Mouse (Mus musculus) neural tube, embryonic 11.5 days (tissue): Measurements from ENCODE around the gene Arhgap9. TPM values are rescaled to one million over a fixed set of nuclear protein-coding genes. Genes with fewer than 3 reads are reported as not detected.

Experiments
- ATAC-seq: fragments of 200-750 bp; cut with Nextera tagmentation; 2 replicates; pipeline ENCODE4 v1.8.0; 2017; ENCODE audit warnings: moderate number of reproducible peaks, mild to moderate bottlenecking, moderate TSS enrichment, moderate library complexity; ENCODE audit not compliant: insufficient read depth, low FRiP score, low TSS enrichment
- DNase-seq: peaks from one replicate; pipeline ENCODE4 v3.0.0-alpha.2; 2015; ENCODE audit warnings: low spot score
- H3K27ac ChIP-seq: fragments of 300-500 bp; sonication (generic); 2 replicates; pipeline ENCODE4 v1.5.1; 2014; ENCODE audit warnings: low read depth, mild to moderate bottlenecking, low read length
- H3K27me3 ChIP-seq: fragments of 300-500 bp; sonication (generic); 2 replicates; pipeline ENCODE4 v1.6.1; 2014; ENCODE audit warnings: mild to moderate bottlenecking, low read length, mixed read lengths; ENCODE audit not compliant: control insufficient read depth, insufficient read depth
- H3K36me3 ChIP-seq: fragments of 300-500 bp; sonication (generic); 2 replicates; pipeline ENCODE4 v1.6.1; 2014; ENCODE audit warnings: mild to moderate bottlenecking, low read length, moderate library complexity, mixed read lengths; ENCODE audit not compliant: control insufficient read depth, insufficient read depth
- H3K4me1 ChIP-seq: fragments of 300-500 bp; sonication (generic); 2 replicates; pipeline ENCODE4 v1.6.1; 2014; ENCODE audit warnings: low read length, mixed read lengths; ENCODE audit not compliant: control insufficient read depth, insufficient read depth
- H3K4me2 ChIP-seq: fragments of 300-500 bp; sonication (generic); 2 replicates; pipeline ENCODE4 v1.6.1; 2014; ENCODE audit warnings: low read depth, mild to moderate bottlenecking, moderate library complexity
- H3K4me3 ChIP-seq: fragments of 300-500 bp; sonication (generic); 2 replicates; pipeline ENCODE4 v1.5.1; 2014; ENCODE audit warnings: low read depth, low read length
- H3K9ac ChIP-seq: fragments of 300-500 bp; sonication (generic); 2 replicates; pipeline ENCODE4 v1.6.1; 2014; ENCODE audit warnings: mild to moderate bottlenecking, low read length
- H3K9me3 ChIP-seq: fragments of 300-500 bp; sonication (generic); 2 replicates; pipeline ENCODE4 v1.6.1; 2016; ENCODE audit warnings: low read length; ENCODE audit not compliant: control insufficient read depth
- WGBS: fragments of 180-500 bp; shearing (Covaris S2); extraction: QIAGEN DNeasy Blood & Tissue Kit; methylation state at CpG from one replicate; pipeline ENCODE4 v1.1.7; 2014; 5-methylcytosine and 5-hydroxymethylcytosine counted together
- polyA plus RNA-seq: library from polyadenylated mRNA; unstranded; fragments of >200 nt; fragmentation: Nextera tagmentation; extraction: Ambion mirVana; gene quantifications from 2 replicates; pipeline ENCODE4 v1.2.1, GENCODE M21; 2014

Gene Arhgap9
- polyA plus RNA-seq, 1 experiment from 2014 or later = 1.1 TPM

GRCm38 (mm10) chr10:127343029-127343428 lies 21.3 kb downstream of the Arhgap9 start:
- H3K9ac ChIP-seq = no peak overlapping the region
- no peak for DNase-seq
- H3K27me3 ChIP-seq = peaks cover 19% of the 10 kb centered on the region
- H3K4me2 ChIP-seq = no peak overlapping the region
- WGBS = 80% methylated on average over 3 of the region's 3 CpGs
- H3K4me1 ChIP-seq = peaks cover 21% of the 10 kb centered on the region
- H3K4me3 ChIP-seq = no peak overlapping the region
- H3K27ac ChIP-seq = no peak overlapping the region
- H3K36me3 ChIP-seq = no peaks in the 10 kb centered on the region
- 0 out of 2 replicates have a peak, but pooled peaks cover 3% of the 10 kb centered on the region for H3K9me3 ChIP-seq
- no peak for ATAC-seq

- no peak for ATAC-seq
Observed at GRCm38 (mm10) chr10:127346173-127346572, 24.4 kb downstream of the Arhgap9 start.

GRCm38 (mm10) chr10:127348957-127349356 lies 27.2 kb downstream of the Arhgap9 start:
- ATAC-seq = no peak
- DNase-seq = peak; percentile 20
- WGBS = 71% methylated on average over 4 of the region's 4 CpGs
- no peak overlapping the region for H3K27ac ChIP-seq
- no peak overlapping the region for H3K9ac ChIP-seq
- H3K9me3 ChIP-seq = 0 out of 2 replicates have a peak, but pooled peaks cover 3% of the 10 kb centered on the region
- H3K4me1 ChIP-seq = no peaks in the 10 kb centered on the region
- no peaks in the 10 kb centered on the region for H3K36me3 ChIP-seq
- no peak overlapping the region for H3K4me3 ChIP-seq
- H3K27me3 ChIP-seq = no peaks in the 10 kb centered on the region
- no peak overlapping the region for H3K4me2 ChIP-seq

More at GRCm38 (mm10) chr10:127346173-127346572, 24.4 kb downstream of the Arhgap9 start:
- no peak overlapping the region for H3K9ac ChIP-seq
- H3K36me3 ChIP-seq = no peaks in the 10 kb centered on the region
- peaks cover 6% of the 10 kb centered on the region for H3K4me1 ChIP-seq
- no peak overlapping the region for H3K4me2 ChIP-seq
- H3K4me3 ChIP-seq = no peak overlapping the region
- WGBS = 93% methylated on average over 3 of the region's 3 CpGs
- DNase-seq = no peak
- 0 out of 2 replicates have a peak, but pooled peaks cover 3% of the 10 kb centered on the region for H3K9me3 ChIP-seq
- H3K27me3 ChIP-seq = peaks cover 5% of the 10 kb centered on the region; the same call in 1 of the 2 replicates
- H3K27ac ChIP-seq = no peak overlapping the region

- WGBS = 83% methylated on average over 8 of the region's 8 CpGs
- ATAC-seq (no peak), DNase-seq (no peak)
- Histone ChIP-seq H3K27me3 (no peaks in the 10 kb centered on the region), H3K4me3 (no peak overlapping the region), H3K9ac (no peak overlapping the region), H3K4me1 (no peaks in the 10 kb centered on the region), H3K9me3 (0 out of 2 replicates have a peak, but pooled peaks cover 2% of the 10 kb centered on the region), H3K36me3 (no peaks in the 10 kb centered on the region), H3K27ac (no peak overlapping the region), H3K4me2 (no peak overlapping the region)
Observed at GRCm38 (mm10) chr10:127349810-127350209, 28.0 kb downstream of the Arhgap9 start.

- 16% methylated on average over 24 of the region's 24 CpGs for WGBS
- DNase-seq = peak; percentile 82
- H3K27me3 ChIP-seq = no peaks in the 10 kb centered on the region
- H3K4me2 ChIP-seq = peak overlapping the region; percentile 29
- H3K4me3 ChIP-seq = no peak overlapping the region
- H3K36me3 ChIP-seq = no peaks in the 10 kb centered on the region
- ATAC-seq = peak; percentile 68
- no peaks in the 10 kb centered on the region for H3K9me3 ChIP-seq
- H3K4me1 ChIP-seq = no peaks in the 10 kb centered on the region
- no peak overlapping the region for H3K9ac ChIP-seq
- H3K27ac ChIP-seq = no peak overlapping the region
Observed at GRCm38 (mm10) chr10:127350594-127351284, 29.0 kb downstream of the Arhgap9 start.

- Histone ChIP-seq H3K27ac (no peak overlapping the region), H3K9ac (no peak overlapping the region), H3K27me3 (no peaks in the 10 kb centered on the region), H3K4me3 (no peak overlapping the region), H3K4me2 (no peak overlapping the region), H3K4me1 (no peaks in the 10 kb centered on the region), H3K36me3 (no peaks in the 10 kb centered on the region), H3K9me3 (no peaks in the 10 kb centered on the region)
- WGBS = 85% methylated on average over 8 of the region's 8 CpGs
- DNase-seq = no peak
- ATAC-seq = no peak
Observed at GRCm38 (mm10) chr10:127351285-127351595, 29.5 kb downstream of the Arhgap9 start.

- DNase-seq (no peak), ATAC-seq (no peak)
- 69% methylated on average over 8 of the region's 8 CpGs for WGBS
- Histone ChIP-seq H3K4me1 (no peaks in the 10 kb centered on the region), H3K9me3 (no peaks in the 10 kb centered on the region), H3K9ac (no peak overlapping the region), H3K27ac (no peak overlapping the region), H3K4me2 (no peak overlapping the region), H3K36me3 (no peaks in the 10 kb centered on the region), H3K4me3 (no peak overlapping the region), H3K27me3 (no peaks in the 10 kb centered on the region)
Observed at GRCm38 (mm10) chr10:127351719-127352118, 30.0 kb downstream of the Arhgap9 start.

GRCm38 (mm10) chr10:127352187-127352586 lies 30.4 kb downstream of the Arhgap9 start:
- Histone ChIP-seq H3K4me1 (no peaks in the 10 kb centered on the region), H3K4me3 (no peak overlapping the region), H3K27ac (no peak overlapping the region), H3K9ac (no peak overlapping the region), H3K27me3 (no peaks in the 10 kb centered on the region), H3K36me3 (no peaks in the 10 kb centered on the region), H3K4me2 (no peak overlapping the region), H3K9me3 (no peaks in the 10 kb centered on the region)
- 85% methylated on average over 9 of the region's 9 CpGs for WGBS
- ATAC-seq (no peak), DNase-seq (no peak)

- ATAC-seq (no peak), DNase-seq (no peak)
- no peak overlapping the region for H3K4me3 ChIP-seq
- H3K36me3 ChIP-seq = no peaks in the 10 kb centered on the region
- no peak overlapping the region for H3K4me2 ChIP-seq
- no peaks in the 10 kb centered on the region for H3K9me3 ChIP-seq
- no peak overlapping the region for H3K27ac ChIP-seq
- no peaks in the 10 kb centered on the region for H3K4me1 ChIP-seq
- H3K9ac ChIP-seq = no peak overlapping the region
- 92% methylated on average over 11 of the region's 11 CpGs for WGBS
- no peaks in the 10 kb centered on the region for H3K27me3 ChIP-seq
Observed at GRCm38 (mm10) chr10:127352766-127353165, 31.0 kb downstream of the Arhgap9 start.
